Mouse (Mus musculus): ENCODE measurements at regions not wholly inside any gene's neighbourhood (a gene's known extent, or its start where the extent isn't known, plus 50 kb on each side); places are given as distances from the start of the nearest gene placed in this dataset.

GRCm38 (mm10) chrX:99593872-99594487 lies 122.9 kb upstream of the Pja1 start:
- DNase-seq (ENCODE audit: low spot score): no peak

GRCm38 (mm10) chrX:99592980-99593379 lies 121.9 kb upstream of the Pja1 start:
- no peak for DNase-seq (ENCODE audit: low spot score)

GRCm38 (mm10) chrX:99587284-99587683 lies 116.2 kb upstream of the Pja1 start:
- DNase-seq (ENCODE audit: low spot score): no peak

GRCm38 (mm10) chrX:99586282-99586681 lies 115.2 kb upstream of the Pja1 start:
- DNase-seq (ENCODE audit: low spot score): no peak

DNA sequence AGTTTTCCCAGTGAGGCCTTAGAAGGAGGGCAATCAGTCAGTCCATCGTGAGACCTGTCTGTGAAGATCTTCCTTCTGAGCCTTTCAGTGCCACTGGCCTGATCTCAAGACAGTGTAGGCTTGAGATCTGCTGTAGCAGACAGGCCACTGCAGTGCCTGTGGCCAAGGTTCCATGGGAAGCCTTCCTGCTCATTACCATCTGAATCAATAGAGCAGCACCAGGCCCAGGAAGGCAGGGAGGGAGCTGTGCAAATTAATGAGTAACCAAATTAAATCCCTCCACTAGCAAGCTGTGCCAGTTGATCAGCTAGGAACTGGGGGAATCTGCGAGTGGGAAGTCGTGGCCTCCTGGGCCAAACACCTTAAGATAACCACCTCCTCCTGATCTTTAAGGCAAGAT lies 114.6 kb upstream of the Pja1 start:
- no peak for DNase-seq (ENCODE audit: low spot score)

GRCm38 (mm10) chrX:99582611-99583010 lies 111.5 kb upstream of the Pja1 start:
- DNase-seq (ENCODE audit: low spot score): no peak

DNA sequence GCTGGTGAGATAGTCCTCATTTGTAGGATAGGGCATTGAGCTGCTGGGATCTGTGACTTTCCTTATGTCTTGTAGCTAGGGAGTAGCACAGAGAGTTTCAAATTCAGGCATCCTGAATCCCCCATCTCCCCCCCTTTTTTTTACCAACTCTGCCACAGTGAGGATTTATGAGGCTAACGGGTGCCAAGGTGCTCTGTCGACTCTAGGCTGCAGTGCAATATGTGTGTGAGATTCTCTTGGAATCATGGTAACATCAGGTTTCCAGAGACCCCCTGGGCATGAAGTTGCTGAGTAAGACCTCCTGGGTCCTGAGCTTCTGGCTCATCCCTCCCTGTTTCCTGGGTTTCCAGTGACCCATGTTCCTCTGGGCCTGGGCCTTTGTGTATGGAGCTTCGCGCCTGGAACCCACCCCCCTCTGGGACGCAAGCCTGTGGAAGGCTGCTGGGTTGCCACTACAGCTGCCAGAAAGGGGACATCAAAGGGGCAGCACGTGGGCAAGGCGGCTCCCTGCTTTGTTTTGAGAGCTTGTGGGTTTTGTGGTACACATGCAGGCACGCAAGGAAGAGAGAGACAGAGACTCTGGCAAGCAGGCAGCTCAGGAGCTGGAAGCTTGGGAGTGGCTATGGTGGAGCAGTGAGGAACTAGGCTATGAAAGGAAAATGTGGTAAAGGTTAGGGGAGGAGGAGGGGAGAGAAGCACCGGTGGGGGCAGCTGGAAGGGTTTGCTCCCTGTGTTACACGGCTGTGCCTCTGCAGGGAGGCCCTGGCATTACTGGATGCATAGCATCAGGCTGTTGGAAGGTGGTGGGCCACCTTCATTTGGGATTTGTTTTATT lies 110.8 kb upstream of the Pja1 start:
- no peak for DNase-seq (ENCODE audit: low spot score)

DNA sequence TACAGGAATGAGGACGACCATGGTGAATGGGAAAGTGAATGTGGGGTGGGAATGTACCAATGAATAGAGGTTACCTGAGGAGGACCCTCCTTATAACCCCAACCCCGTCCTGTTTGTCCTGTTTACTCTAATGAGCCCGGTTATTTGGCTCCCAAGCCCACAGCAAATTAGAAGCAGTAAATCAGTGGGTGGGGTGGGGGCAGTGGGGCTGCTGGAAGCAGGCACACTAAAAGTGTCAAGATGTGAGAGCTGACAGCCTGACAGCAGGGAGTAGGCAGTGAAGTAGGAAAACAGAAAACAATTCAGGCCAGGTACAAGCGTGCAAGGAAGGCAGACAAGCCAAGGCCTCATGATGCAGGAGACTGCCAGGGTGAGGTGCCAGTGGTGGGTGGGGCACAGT lies 108.1 kb upstream of the Pja1 start:
- DNase-seq (ENCODE audit: low spot score): no peak

GRCm38 (mm10) chrX:99578796-99579195 lies 107.7 kb upstream of the Pja1 start:
- no peak for DNase-seq (ENCODE audit: low spot score)

GRCm38 (mm10) chrX:99575105-99575504 lies 104.0 kb upstream of the Pja1 start:
- no peak for DNase-seq (ENCODE audit: low spot score)

- no peak for DNase-seq (ENCODE audit: low spot score)
Observed at GRCm38 (mm10) chrX:99574441-99575103, 103.5 kb upstream of the Pja1 start.

- no peak for DNase-seq (ENCODE audit: low spot score)
Observed at GRCm38 (mm10) chrX:99570161-99570560, 99.1 kb upstream of the Pja1 start.

DNA sequence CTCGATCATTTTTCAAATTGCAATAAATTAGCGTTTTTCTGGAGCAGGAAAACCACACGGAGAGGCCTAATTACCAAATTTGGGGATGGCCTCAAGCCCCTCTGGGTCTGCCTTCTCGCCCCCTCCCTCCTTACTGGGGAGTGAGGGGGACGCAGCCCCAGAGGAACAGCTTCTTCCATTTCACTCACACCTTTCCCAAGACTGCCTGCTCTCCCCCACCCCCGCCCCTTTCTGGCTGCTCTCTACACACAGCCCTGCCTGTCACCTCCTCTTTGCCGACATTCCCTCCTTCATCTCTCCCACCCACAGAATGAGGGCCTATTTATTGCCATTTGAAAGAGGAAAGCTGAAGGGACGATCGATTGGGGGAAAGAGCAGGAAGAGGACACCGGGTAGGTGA lies 97.2 kb upstream of the Pja1 start:
- no peak for DNase-seq (ENCODE audit: low spot score)

- DNase-seq (ENCODE audit: low spot score): no peak
Observed at GRCm38 (mm10) chrX:99567367-99568164, 96.5 kb upstream of the Pja1 start.

DNA sequence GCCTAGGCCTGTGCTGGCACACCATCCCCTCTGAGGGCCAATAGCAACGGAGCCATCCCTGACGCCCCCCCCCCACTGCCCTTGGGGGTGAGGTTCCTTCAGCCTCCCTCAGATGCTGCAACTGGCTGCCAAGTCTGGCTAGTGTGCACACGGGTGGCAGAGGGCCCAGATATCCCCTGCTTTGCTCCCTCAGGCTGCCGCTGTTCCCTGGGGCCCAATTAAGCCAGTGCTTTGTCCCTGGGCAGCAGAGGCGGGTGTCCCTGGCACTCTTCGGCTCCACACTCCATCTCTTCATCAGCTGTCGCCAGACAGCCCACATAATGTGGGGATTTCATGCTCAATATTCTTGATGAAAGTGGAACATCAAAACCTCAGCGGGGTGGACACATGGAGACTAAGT lies 90.9 kb upstream of the Pja1 start:
- no peak for DNase-seq (ENCODE audit: low spot score)

- no peak for DNase-seq (ENCODE audit: low spot score)
Observed at GRCm38 (mm10) chrX:99560699-99561098, 89.6 kb upstream of the Pja1 start.

DNA sequence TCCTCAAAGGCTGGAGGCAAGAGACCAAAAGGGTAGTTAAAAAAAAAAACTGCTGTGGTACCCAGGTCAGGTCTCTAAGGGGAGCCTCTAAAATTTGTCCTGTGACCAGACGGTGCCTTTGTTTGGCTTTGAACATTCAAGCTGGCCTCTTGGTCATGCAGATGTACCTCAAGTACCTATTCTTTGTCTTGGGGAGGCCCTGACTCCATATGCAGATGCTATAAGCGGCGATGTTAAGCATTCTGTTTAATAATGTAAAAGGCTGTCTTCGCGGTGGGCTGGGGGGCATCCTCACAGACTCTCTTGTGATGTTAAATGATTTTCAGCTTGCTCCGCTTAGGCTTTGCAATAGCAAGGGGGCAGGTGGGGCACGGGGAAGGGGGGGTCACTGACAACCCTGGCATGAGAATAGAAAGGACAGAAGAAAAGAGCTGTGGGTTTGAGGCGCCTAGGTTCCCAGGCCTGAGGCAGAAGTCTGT lies 85.8 kb upstream of the Pja1 start:
- DNase-seq (ENCODE audit: low spot score): no peak

DNA sequence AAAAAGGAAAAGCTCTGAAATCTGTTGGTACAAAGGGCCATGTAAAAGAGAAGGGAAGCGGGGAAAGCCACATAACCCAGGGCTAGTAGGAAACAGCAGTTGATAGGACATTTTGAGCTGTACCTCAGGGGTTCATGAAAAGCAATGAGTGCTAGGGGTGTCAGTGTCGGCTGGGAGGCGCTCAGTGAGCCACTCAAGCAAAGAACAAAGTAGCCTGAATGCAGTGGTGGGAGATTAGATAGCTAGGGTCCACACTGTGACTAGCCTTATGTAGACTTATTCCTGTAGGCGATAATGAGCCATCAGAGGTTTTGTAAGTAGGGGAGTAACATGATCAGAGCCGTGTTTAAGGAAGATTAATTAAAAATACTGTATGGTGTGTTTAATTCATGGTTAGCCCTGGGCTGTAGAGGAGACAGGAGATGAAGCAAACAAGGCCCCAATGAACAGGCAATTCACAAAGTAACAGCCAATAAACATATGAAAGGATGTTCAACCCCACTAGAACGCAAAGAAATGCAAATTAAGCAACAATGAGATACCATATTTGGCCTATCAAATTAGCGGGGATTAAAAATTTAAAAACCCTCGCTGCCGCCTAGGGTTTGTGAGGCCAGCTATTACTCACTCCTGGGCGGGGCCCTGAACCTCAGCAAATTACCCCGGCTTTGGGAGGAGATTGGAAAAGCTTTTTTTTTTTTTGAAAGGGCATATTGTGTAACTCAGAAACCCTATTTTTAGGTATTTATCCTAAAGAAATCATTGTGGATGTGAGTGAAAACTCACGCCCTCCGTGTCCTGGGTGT lies 85.1 kb upstream of the Pja1 start:
- no peak for DNase-seq (ENCODE audit: low spot score)

DNA sequence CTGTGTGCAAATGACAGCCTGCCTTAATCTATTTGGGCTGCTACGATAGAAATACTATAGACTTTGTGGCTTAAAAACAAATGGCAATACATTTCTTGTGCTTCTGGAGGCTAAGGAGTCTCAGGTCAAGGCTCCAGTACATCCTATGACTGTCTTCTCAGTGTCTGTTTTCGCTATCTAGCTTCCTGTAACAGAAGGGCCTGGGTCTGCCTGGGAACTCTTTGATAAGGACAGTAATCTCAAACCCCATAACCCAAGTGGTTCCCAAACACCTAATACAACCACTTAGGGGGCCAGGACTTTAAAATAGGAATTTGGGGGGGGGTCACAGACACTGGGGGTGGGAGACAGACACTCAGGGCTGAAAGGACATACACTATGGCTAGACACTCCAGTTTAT lies 81.7 kb upstream of the Pja1 start:
- DNase-seq (ENCODE audit: low spot score): no peak

- no peak for DNase-seq (ENCODE audit: low spot score)
Observed at GRCm38 (mm10) chrX:99550057-99550760, 79.1 kb upstream of the Pja1 start.
